Mouse (Mus musculus) thymus, adult 2 months (tissue): ENCODE results near the gene Cyp2u1. TPM values are rescaled to one million over a fixed set of nuclear protein-coding genes. Genes with fewer than 3 reads are reported as not detected.

Source experiments
- DNase-seq: peaks from one replicate; pipeline ENCODE4 v3.0.0; 2021
- H3K27ac ChIP-seq: fragments of 200-500 bp; 2 replicates; pipeline ENCODE4 v1.5.1; 2012; ENCODE audit warnings: low read length, control low read depth; ENCODE audit not compliant: control insufficient read depth, insufficient read depth
- H3K27me3 ChIP-seq: fragments of 200-500 bp; 2 replicates; pipeline ENCODE4 v1.6.1; 2012; ENCODE audit warnings: mild to moderate bottlenecking, low read length, moderate library complexity, mixed read lengths; ENCODE audit not compliant: control insufficient read depth, insufficient read depth
- H3K36me3 ChIP-seq: fragments of 200-500 bp; 2 replicates; pipeline ENCODE4 v1.6.1; 2012; ENCODE audit warnings: mild to moderate bottlenecking, low read length, moderate library complexity; ENCODE audit not compliant: control insufficient read depth, insufficient read depth
- H3K4me1 ChIP-seq: fragments of 200-500 bp; replicated peaks from 2 replicates; pipeline ENCODE4 v1.6.1; 2012; ENCODE audit warnings: low read length; ENCODE audit not compliant: control insufficient read depth, insufficient read depth
- H3K4me3 ChIP-seq: fragments of 200-500 bp; 2 replicates; pipeline ENCODE4 v1.5.1; 2012; ENCODE audit warnings: mild to moderate bottlenecking, low read length, control low read depth, moderate library complexity; ENCODE audit not compliant: control insufficient read depth, insufficient read depth
- CTCF ChIP-seq: fragments of 200-500 bp; IDR thresholded peaks from 2 replicates; pipeline ENCODE4 v1.5.1; 2012; ENCODE audit warnings: mild to moderate bottlenecking, control low read depth, low read length, moderate library complexity, borderline replicate concordance; ENCODE audit not compliant: control insufficient read depth, poor library complexity, insufficient read depth; ENCODE audit errors: extremely low read depth
- POLR2A ChIP-seq: fragments of 200-500 bp; IDR thresholded peaks from 2 replicates; pipeline ENCODE4 v1.6.1; 2012; ENCODE audit warnings: mild to moderate bottlenecking, low read length, control low read depth, moderate library complexity; ENCODE audit not compliant: control insufficient read depth, poor library complexity, insufficient read depth; ENCODE audit errors: extremely low read depth
- WGBS: fragments of 180-500 bp; shearing (Covaris S2); methylation state at CpG from one replicate; pipeline ENCODE4 v1.1.7; 2018; 5-methylcytosine and 5-hydroxymethylcytosine counted together
- polyA plus RNA-seq: library from polyadenylated mRNA; depleted of rRNA; stranded (reverse); fragments of >200 nt; gene quantifications from 2 replicates; pipeline ENCODE4 v1.2.3, GENCODE M21; 2012; rRNA removed

Gene Cyp2u1
- polyA plus RNA-seq, result 1.2 and 2.0 TPM in 2 replicates

DNA sequence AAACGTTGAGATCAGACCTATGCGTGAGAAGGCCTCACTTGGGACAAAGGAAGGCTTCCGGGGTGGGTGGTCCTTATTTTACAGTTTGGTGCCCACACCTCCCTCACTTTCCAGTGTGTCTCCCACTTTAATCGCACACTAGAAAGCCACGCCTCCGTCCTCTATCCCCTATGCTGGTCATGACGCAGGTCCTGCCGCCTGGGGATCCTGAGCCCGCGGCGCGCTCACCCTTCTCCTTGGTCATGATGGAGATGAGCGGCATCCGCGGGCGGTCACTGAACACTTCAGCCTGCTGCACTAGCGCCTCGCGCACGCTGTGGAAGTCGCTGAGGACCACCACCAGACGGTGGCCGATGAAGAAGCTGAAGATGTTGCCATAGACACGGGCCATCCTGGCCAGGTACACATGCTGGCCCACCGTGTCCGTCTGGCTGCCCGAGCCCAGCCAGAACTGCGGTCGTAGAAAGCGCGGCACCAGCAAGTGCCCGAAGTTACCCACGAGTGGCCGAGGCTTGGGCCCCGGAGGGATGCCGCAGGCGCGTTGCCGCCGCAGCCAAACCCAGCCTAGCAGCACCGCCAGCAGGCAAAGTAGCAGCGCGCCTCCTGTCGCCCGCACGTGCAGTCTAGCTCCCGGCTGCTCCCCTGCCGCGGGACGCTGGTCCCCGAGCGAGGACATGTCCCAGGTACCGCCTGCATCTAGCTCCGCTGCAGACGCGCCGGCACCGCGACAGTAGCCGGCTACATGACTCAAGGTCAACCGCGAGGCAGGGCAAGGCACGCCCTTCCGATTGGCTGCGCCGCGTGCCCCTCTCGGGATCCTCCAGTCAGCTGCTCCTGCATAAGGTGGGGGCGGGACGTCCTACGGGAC, at the start of gene Cyp2u1:
Cyp2u1 (minus strand) TSS at position 776 of the 868 bp plus-strand sequence.
- WGBS, result 3% methylated on average over 71 of the region's 71 CpGs
- TF ChIP-seq CTCF (0 out of 2 replicates have a peak, but pooled peaks have one; percentile 61), POLR2A (no peak)
- peak; percentile 87 for DNase-seq
- Histone ChIP-seq H3K4me1 (peaks cover 5% of the 10 kb centered on the region), H3K27me3 (no peaks in the 10 kb centered on the region), H3K36me3 (no peaks in the 10 kb centered on the region), H3K27ac (no peak within 1 kb of the TSS), H3K4me3 (peak within 1 kb of the TSS; percentile 51)

DNA sequence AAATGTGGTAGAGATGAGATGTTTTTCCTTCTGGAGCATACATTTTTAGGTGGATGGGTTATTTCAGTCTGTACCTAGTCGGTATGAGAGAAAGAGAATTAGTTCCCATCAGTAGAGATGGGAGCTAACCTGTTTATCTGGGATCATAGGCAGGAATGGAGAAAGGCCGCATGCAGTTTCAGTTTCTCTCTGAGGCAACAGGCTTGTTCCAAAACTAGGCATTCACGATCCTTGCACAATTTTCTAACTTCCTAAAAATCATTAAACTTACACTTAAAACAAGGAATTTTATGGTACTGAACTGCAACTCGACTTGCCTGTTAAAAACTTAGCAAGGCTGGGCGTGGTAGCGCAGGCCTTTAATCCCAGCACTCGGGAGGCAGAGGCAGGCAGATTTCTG, 47.5 kb upstream of the Cyp2u1 start:
- Histone ChIP-seq H3K27me3 (no peaks in the 10 kb centered on the region), H3K36me3 (no peaks in the 10 kb centered on the region), H3K4me3 (no peak overlapping the region), H3K4me1 (no peaks in the 10 kb centered on the region), H3K27ac (no peak overlapping the region)
- DNase-seq, result no peak
- TF ChIP-seq POLR2A, result no peak
- 93% methylated on average over 7 of the region's 7 CpGs for WGBS

DNA sequence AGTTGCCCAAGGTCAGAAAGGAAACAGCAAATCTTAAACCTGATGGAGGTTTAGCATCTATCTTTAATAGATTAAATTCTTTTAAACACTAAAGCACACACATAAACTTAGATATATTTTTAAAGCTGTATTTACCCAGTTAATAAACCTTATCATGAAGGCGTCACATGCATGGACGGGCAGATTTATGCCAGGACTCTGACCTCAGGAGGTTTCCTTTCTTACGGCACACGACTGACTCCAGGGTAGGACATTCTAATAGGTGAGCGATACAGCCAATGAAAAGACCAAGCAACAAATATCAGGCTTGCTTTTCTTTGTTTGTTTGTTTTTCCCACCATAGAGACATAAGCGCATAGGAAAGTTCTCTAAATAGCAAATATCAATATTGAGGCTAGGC, 46.0 kb upstream of the Cyp2u1 start:
- no peak for DNase-seq
- no peaks in the 10 kb centered on the region for H3K27me3 ChIP-seq
- H3K36me3 ChIP-seq, result no peaks in the 10 kb centered on the region
- no peaks in the 10 kb centered on the region for H3K4me1 ChIP-seq
- no peak overlapping the region for H3K27ac ChIP-seq
- WGBS, result 97% methylated on average over 6 of the region's 6 CpGs
- no peak for TF ChIP-seq CTCF
- TF ChIP-seq POLR2A, result no peak
- H3K4me3 ChIP-seq, result no peak overlapping the region

DNA sequence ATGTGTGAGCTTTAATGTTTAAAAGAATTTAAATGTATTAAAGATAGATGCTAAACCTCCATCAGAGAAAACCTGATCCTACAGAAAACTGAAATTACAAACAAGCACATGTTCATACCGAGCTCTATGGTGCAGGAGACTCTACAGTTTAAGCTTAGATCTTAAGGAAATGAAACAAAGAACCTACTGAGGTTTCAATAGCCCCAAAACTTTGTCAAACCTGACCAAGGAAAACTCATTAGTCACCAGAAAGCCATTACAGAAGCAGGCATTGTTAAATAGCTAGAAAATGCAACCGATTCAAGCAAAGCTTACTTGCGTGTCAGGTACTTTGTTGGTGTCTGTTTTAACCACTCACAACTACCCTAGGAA, 45.5 kb upstream of the Cyp2u1 start:
- no peak overlapping the region for H3K27ac ChIP-seq
- H3K4me1 ChIP-seq, result no peaks in the 10 kb centered on the region
- H3K4me3 ChIP-seq, result no peak overlapping the region
- no peak for DNase-seq
- TF ChIP-seq CTCF (no peak), POLR2A (no peak)
- 88% methylated on average over 3 of the region's 3 CpGs for WGBS
- no peaks in the 10 kb centered on the region for H3K36me3 ChIP-seq
- no peaks in the 10 kb centered on the region for H3K27me3 ChIP-seq

DNA sequence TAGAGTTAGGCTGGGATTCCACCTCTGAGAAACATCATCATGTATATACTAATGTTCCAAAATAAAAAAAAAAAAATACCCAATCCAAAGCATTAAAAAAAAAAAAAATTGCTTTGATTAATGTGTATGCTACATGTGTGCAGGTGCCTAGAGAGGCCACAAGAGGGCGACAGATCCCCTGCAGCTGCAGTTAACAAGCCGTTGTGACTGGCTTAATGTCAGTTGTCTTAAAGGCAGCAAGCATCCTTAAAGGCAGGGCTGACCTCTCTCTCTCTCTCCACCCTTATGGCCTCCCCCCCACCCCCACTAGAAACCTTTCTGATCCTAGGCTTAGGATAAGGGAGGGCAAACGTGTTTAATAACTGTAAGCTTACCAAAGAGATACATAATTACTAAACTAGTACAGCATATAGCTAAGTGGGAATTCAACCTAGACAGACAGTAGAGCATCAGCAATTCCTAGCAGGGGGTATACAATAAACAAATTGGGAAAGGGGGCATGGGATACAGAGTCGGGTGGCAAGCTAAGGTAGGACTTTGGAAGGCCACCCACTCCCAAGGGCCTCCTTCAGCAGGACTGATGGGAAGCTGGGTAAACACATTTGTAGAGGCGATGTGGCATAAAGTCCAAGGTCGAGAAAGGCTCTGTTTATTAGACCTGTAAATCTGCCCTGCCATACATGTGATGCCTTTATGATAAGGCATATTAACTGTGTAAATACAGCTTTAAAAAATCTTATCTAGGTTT, 45.0 kb upstream of the Cyp2u1 start:
- DNase-seq, result peak; percentile 7
- no peak for TF ChIP-seq CTCF
- TF ChIP-seq POLR2A, result no peak
- Histone ChIP-seq H3K27ac (no peak overlapping the region), H3K27me3 (no peaks in the 10 kb centered on the region), H3K4me3 (no peak overlapping the region), H3K36me3 (no peaks in the 10 kb centered on the region), H3K4me1 (no peaks in the 10 kb centered on the region)
- 74% methylated on average over 6 of the region's 6 CpGs for WGBS

DNA sequence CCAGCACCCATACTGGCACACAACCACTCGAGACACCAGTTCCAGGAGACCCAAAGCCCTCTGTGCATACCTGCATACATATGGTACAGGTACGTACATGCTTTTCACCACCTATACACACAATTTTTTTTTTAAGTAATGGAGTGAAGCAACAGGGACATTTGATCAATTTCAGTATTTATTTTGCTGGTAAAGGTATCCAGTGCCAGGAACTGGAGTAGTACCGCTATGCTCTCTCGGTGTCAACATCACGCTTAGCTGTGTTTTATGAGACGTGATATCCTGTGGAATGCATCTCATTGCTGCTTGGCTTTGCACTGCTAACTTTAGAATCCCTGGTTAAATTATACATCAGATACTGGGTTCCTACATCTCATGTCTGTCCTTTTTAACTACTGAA, 42.9 kb upstream of the Cyp2u1 start:
- Histone ChIP-seq H3K27me3 (no peaks in the 10 kb centered on the region), H3K4me1 (no peaks in the 10 kb centered on the region), H3K27ac (no peak overlapping the region), H3K4me3 (no peak overlapping the region), H3K36me3 (no peaks in the 10 kb centered on the region)
- 94% methylated on average over 6 of the region's 6 CpGs for WGBS
- TF ChIP-seq POLR2A (no peak), CTCF (no peak)
- DNase-seq, result no peak
